Mouse (Mus musculus) inflammation-experienced regulatory T-cells, adult 16 weeks (primary cell): Measurements from ENCODE around the gene Hipk3. TPM values are rescaled to one million over a fixed set of nuclear protein-coding genes. Genes with fewer than 3 reads are reported as not detected.

Source experiments
- polyA plus RNA-seq: library from polyadenylated mRNA; unstranded; fragments of 100-300 nt; shearing (Covaris generic); gene quantifications from one replicate; pipeline ENCODE4 v1.2.1, GENCODE M21; 2017

The Hipk3 gene
- polyA plus RNA-seq, result 13.9 TPM

DNA sequence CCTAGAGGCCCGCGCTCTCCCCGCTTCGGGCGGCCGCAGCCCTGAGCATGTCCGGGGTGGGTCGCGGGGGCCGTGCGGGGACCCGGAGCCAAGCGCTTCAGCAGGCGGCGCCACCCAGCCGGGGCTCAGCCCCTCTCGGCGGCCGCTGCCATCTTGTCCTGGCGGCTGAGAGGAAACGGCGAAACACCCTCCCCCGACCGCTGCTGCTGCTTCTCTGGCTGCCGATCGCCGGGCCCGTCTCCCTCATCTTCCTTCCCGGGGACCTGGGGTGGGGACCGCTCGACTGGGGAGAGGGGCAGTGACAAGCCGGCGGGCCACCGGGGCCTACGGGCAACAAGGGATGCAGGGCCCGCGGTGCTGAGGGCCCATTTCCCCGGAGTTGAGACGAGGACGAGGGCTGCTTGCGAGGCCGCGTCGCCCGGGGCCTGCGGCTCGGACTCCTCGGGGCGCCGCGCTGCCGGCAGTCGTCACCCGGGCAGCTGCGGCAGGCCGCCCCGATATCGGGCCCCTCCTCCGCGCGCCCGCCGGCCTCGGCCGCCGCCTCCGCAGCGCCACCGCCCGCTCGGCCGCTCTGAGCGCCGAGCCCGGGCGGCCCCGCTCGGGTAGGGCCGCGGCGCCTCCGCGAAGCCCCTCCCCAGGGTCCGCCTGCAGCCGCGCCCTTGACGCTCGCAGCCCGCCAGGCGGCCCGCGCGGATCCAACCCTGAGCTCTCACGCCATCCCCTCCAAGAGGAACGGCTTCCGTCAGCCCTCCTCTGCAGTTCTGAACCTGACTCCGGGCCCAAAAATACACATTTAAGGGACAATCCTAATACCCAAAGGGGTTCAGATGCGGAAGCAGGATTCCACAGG, at the start of gene Hipk3:
TSS of gene Hipk3 (minus strand) at position 496 of the 850 bp plus-strand sequence.

DNA sequence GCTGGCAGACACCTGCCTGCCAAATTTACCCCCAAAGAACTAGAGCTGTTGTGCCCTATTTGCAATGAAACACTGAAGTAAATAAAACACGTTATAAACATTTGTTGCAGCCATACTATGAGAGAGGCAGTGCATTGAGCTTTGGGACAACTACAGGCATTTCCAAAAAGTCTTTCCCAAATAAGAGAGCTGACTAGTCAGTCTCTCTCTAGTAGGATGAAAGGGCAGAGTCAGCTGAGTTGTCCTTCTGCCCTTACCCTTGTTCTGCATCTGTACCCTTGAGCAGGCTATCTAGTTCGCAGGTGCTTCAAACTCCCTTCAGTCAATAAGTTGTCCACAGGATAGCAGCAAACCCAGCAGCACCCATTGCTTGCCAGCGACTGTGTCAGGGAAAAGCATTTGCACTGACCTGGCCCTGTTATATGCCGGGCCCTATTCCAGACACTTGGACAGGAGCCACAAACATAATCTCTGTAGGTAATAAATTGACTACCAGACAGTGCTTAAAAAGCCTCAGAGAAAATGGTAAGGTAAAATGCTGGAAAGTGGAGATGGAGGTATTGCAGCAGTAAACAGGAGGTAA, 83.2 kb downstream of the Hipk3 start, which contains the start of gene D430041D05Rik:
TSS of gene D430041D05Rik (minus strand) at position 51 of the 583 bp plus-strand sequence.

Other genes starting within 250 kb of the Hipk3 start
- gene D430041D05Rik, start 83.4 kb downstream of the Hipk3 start, polyA plus RNA-seq, result not detected
- gene Cstf3, start 96.1 kb upstream of the Hipk3 start, polyA plus RNA-seq, result 80.8 TPM
- 0.35 TPM for gene Tcp11l1, start 217.7 kb upstream of the Hipk3 start, polyA plus RNA-seq
- gene Pin1rt1, start 221.9 kb upstream of the Hipk3 start, polyA plus RNA-seq, result not detected
- not detected for gene Depdc7, start 248.4 kb upstream of the Hipk3 start, polyA plus RNA-seq